Mouse (Mus musculus) adrenal gland, adult (tissue): ENCODE measurements around the gene Churc1.

ENCODE experiments used
- DNase-seq, 2 experiments: peaks; one replicate each; pipeline ENCODE4 v3.0.0; 2022 to 2023; ENCODE audit warnings: low spot score in 1 of 2; ENCODE audit not compliant: inconsistent age in 2 of 2

The Churc1 gene

GRCm38 (mm10) chr12:76765354-76765851, at the start of gene Churc1, which contains the start of gene Fntb:
Gene Churc1, plus strand, starts transcription at chr12:76765538.
Gene Fntb, plus strand, starts transcription at chr12:76765589.
- peak; percentile 92 to 98 for DNase-seq

DNA sequence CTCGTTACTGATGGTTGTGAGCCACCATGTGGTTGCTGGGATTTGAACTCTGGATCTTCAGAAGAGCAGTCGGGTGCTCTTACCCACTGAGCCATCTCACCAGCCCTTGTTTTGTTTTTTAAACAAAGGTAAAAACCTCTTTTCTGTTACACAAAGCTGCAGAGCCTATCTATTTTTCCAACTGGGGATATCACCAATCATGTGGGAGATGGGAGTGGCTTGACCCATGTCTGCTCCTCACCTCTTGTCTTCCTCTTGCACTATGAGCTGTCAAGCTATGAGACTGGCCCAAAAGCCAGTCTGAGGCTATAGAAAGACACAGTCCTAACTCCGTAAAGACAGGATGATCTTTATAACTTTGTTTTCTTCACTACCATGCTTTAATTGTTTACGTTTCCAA, 47.0 kb upstream of the Churc1 start:
- DNase-seq: no peak

DNA sequence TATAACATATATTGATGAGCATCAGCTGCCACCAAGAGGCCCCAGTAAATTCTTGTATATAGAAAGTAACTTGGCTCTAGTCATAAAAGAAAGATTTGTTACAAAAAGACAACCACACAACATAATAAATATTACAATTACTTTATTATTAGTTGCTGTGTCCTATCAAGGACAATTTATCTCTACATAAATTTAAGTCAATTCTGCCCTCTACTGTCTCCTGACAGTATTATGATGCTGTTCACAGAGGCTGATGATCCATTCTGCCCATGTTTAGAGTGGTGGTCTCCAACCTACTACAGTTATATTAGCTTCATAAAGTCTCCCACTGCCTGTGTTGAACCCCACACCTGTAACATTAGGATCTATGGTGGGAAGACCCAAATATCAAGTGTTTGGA, 44.8 kb upstream of the Churc1 start:
- no peak for DNase-seq

DNA sequence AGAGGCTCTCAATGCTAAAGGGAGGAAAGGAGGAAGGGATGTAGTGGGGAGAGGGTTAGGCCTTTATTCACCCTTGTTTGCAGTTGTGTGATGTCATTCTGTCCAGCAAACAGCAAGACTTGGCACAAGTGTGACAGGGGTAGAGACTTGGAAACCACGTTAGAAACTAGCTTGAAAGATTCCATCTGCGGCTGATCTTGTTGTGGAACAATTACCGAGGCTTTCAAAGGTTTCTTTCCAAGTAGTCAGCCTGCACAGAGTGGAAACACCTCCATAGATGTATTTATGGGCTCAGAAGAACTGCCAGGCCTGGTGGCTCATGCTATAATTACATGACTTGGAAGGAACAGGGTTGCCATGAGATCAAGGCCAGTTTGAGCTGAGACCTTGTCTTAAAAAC, 43.3 kb upstream of the Churc1 start:
- DNase-seq: peak in 1 of 2 experiments; percentile 65

- DNase-seq: no peak
Observed at GRCm38 (mm10) chr12:76727955-76728354, 37.4 kb upstream of the Churc1 start.

DNA sequence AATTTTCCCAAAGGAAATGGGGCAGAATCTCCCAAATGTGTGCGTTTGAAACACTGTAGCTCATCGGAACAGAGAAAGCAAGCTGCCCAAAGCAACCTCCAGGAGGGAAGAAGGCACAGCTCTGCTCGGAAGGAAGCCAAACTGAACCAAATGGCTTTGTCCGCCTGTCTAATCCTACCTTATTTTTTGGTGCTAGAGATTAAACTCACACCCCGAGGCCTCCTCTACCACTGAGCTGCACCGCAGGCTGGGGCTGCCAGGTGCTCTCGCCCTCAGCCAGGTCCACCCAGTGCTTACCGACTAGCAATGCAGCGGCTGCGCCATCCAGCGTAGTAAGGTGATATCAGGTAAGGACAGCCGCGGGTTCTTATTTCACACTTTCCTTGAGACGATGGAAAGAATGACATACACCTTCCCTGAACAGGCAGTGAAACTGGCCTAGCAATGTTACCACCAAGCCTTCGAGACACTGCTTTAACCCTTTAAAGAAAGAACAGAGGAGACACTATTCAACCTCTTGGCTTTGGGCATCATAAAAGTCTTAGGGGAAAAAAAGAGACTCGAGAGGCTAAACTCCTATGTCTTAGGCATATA, 14.4 kb upstream of the Churc1 start:
- peak in 1 of 2 experiments; percentile 12 for DNase-seq

DNA sequence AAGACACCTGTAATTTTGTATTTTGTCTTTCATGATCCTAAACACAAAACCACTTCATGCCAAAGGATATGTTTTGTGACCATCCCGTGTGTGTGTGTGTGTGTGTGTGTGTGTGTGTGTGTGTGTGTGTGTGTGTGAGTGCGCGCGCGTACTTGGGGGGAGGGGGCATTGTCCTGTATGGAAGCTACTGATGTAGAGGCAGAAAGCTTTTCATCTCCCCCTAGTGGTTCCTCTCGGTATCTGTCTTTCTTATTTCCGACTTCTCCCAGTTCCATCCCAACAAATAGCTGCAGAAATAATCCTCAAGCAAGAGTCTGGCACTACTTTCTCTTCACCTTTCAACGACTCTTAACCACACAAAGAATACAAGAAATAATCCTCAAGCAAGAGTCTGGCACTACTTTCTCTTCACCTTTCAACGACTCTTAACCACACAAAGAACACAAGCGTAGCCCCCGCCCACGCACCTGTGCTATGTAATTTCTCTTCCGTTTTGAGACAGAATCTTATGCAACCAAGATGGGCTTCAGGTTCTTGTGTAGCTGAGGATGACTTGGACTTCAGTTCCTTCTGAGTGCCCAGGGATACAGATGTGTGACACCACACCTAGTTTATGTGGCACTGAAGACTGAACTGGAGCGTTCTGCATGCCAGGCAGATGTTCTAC, 12.6 kb upstream of the Churc1 start:
- peak in 1 of 2 experiments; percentile 79 for DNase-seq

GRCm38 (mm10) chr12:76765901-76766630, 728 bp downstream of the Churc1 start:
- DNase-seq: peak in 1 of 2 experiments; percentile 33

- DNase-seq: no peak
Observed at GRCm38 (mm10) chr12:76770841-76771500, 5.6 kb downstream of the Churc1 start.

GRCm38 (mm10) chr12:76771540-76771939, 6.2 kb downstream of the Churc1 start:
- DNase-seq: no peak

DNA sequence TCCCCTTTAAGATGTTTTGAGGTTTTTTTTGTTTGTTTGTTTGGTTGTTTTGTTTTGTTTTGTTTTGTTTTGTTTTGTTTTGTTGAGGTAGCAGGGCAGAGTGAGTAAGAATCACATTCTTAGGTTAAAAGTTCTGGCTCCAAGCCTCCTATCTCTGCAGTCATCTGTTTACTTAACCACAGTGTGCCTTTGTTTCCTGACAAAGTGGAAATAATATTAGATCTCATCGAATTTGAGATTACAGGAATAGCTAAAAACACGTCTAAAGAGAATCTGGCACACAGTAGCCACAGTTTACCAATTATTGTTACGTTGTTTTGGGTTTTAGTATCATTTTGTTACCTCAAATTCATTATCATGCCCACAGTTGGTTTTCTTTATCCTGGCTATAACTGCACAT, 9.3 kb downstream of the Churc1 start:
- DNase-seq: no peak

DNA sequence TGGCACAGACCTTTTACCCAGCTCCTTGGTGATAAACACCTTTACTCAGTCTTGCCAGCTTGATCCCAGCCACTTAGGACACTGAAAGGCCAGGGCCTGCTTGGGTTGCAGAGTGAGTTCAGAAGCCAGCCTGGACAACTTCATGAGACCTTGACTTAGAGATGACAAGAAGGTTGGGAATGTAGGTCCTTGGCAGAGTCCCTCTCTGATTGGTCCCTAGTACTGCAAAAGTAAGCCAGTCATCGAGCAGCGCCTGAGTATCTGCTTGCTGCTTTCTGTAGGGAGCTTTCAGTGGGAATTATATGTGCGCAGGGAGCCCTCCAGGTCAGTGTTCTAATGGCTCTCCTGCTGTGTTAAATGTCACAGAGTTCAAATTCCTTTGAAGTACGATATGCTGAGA, 9.8 kb downstream of the Churc1 start:
- peak; percentile 64 to 80 for DNase-seq

- no peak for DNase-seq
Observed at GRCm38 (mm10) chr12:76776898-76777297, 11.6 kb downstream of the Churc1 start.

DNA sequence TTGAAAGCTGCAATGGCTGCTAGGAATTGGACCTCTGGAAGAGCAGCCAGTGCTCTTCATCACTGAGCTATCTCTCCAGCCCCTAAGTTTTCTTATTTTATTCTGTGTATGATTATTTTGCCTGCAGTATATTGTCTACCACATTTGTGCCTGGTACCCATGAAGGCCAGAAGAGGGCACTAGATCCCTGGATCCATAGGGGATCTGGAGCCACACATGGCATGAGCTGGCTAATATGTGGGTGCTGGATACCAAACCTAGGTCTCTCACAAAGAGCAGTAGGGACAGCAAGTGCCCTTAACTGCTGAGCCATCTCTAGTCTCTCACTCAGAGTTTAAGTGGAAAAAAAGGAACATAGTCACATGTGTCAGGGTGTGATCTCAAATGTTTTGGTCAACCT, 12.5 kb downstream of the Churc1 start:
- DNase-seq: no peak

DNA sequence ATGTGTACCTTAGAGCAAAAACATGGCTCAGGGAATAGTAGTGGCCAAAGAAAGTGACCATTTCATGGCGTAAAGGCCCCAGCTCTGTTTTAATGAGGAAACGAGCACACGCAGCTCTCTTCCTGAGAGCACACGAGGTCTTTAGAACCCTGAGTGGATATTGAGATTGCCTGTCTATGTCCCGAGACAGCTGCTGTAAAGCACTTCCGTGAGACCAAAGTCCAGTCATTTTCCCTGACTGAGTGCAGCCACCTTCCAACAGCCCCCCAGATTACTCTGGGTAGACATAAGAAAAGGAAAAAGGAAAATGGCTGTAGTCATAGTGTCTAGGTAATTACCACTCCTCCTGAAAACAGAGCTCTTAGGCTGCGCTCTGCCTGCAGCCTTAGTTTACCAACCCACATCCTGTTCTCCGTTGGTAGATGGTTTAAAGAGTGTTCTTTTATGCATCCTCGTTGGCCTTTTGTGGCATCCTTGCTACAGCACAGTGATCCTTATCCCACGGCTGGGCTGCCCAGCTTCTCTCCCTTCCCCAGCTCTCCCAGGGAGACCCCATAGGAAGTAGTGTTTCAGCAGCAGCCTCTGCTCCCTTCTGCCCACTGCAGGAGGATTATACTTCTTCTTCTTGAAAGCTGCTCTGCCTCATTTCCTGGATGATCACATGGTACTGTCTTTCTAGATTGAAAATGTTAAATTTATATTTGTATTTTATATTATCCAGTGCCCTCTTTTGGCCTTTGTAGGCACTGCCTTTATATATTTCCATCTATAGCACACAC, 13.2 kb downstream of the Churc1 start:
- no peak for DNase-seq

DNA sequence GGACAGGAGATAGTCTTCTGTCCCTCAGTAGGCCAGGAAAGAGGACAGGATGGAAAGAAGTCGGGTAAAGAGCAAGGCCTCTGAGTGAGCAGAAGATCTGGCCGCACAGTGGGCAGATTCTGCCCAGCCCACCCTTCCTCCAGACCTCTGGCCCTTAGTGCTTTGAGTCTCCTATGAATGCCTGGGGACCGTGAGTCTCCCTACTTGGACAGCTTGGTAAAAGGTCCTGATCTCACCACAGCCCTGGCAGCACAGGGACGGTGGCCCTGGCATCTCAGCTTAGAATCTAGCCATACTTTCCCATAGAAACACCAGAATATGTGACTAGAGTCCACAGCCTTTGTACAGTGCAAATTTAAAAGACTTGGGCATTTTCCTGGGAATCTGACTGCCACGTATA, 14.6 kb downstream of the Churc1 start:
- no peak for DNase-seq

DNA sequence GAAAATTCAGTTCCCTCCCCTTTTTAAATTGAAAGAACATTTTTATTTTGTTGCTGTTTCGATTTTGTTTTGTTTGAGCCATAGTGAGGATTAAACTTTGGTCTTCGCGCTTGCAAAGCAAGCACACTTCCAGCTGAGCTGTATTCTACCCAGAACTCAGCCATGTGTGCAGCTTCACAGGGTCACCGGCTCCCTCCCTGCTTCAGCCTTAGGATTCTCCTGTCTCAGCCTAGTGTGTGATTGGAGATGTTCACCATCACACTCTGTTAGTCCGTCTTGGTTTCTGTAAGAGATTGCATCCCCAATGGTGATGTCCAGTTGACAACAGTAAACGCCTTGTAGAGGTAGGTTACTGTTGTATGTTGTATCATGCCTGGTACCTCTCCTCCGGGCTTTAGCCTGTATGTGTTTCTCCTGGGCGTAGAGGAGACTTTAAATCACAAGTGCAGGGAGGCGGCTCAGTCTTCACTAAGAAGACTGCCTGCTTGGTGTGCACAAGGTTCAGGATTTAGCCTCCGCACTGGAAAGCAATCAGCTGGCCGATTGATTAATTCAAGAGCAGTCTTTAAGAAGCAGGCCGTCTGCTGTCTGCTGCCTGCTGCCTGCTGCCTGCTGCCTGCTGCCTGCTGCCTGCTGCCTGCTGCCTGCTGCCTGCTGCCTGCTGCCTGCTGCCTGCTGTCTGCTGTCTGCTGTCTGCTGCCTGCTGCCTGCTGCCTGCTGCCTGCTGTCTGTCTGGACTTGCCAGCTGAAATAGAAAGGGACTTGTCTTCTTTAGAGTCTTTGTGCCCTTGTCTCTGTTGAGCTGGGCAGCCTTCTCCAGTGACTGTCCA, 15.5 kb downstream of the Churc1 start:
- DNase-seq: no peak

DNA sequence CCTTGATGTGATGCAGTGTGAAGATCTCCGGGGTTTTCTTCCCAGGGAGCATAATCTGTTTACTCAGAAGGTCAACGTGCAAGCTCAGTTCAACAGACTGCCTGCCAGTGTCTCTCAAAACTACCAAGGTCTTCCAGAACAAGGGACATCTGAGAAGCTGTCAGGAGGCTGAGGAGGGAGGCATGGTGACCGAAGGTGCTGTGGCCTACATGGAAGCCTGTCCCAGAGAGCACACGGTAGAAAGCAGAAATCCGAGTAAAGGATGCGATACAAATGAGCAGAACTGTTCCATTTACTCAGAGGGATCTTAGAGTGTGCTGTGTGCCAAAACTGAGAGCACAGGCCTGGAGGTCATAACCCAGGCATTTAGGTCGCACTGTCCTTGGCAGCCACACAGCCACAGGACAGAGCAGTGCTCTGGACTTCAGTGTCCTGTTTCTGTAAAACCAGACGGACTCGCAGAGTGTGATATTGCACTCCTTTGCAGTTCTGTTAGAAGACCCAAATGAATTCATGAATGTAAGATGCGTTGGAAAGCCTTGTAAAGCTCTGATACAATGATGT, 18.8 kb downstream of the Churc1 start:
- peak; percentile 51 to 81 for DNase-seq

DNA sequence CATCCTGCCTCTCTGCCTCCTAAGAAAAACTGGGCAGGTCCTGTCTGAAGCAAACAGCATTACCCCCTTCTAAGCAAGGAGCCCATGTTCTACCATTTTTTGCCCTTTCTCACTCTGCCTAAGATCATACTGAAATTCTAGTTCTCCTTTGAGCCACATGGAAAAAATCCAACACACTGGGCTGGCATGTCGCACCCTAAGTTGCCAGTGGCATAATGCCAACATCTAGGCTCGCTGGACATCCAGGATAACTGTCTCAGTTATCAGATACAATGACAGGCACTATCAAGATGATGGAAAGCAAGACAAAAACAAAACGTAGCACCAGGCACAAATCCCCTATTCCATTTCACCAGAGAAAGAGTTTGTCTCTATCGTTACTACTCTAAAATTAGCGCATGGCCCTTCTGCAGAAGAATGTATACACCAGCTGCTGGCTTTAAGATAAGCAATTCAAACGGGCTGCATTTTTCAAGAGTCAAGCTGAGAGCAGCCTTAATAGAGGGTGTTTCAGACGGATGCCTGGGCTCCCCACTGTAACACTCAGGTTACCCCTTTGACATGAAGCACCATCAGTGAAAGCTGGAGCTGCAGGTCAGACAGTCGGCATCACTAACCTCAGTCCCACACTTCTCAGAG, 25.2 kb downstream of the Churc1 start:
- DNase-seq: no peak
